Mouse (Mus musculus) ES-E14 (cell line): ENCODE results near the gene Spata13.

Source experiments
- CHD2 ChIP-seq: IDR thresholded peaks from 2 replicates; pipeline ENCODE4 v1.6.1; 2014; ENCODE audit warnings: mild to moderate bottlenecking, low read depth, low read length, inconsistent platforms
- HCFC1 ChIP-seq: IDR thresholded peaks from 2 replicates; pipeline ENCODE4 v1.6.1; 2012; ENCODE audit warnings: low read length, inconsistent platforms, borderline replicate concordance; ENCODE audit not compliant: insufficient read depth
- ZNF384 ChIP-seq: IDR thresholded peaks from 2 replicates; pipeline ENCODE4 v1.6.1; 2012; ENCODE audit warnings: low read depth, low read length, inconsistent platforms

DNA sequence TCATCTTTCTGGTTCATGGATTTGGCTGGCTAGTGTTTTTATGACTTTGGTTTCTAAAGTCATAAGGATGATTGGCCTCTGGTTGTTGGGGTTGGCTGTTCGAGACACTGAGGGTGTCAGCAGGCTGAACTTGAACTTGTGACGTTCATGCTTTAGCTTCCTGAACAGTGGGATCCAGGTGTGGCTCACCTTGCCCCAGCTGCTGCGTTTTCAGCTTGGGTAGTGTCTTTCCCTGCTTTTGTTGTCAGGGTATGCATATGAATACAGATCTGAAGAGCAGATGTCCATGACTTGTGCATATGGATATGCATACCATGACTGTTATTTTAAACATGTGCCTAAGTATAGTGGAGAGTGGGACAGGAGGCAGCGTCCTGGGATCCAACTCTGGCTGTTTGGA lies 19.4 kb downstream of the Spata13 start:
- TF ChIP-seq ZNF384 (no peak), CHD2 (no peak), HCFC1 (no peak)
